Mouse (Mus musculus): ENCODE data around the gene Esp18.

Gene Esp18

GRCm38 (mm10) chr17:39406059-39406458 lies at the start of gene Esp18:
Esp18 (plus strand) TSS chr17:39406359.
- no peak for DNase-seq (ENCODE audit: low read depth, low spot score)

- DNase-seq (ENCODE audit: low read depth, low spot score) = peak; percentile 5
Measured at GRCm38 (mm10) chr17:39363316-39363715, 42.8 kb upstream of the Esp18 start.

All from WW6 (cell line).